Mouse (Mus musculus) megakaryocyte progenitor cell, adult 5-6 weeks (primary cell): ENCODE measurements around the gene Ccr1. TPM values are rescaled to one million over a fixed set of nuclear protein-coding genes. Genes with fewer than 3 reads are reported as not detected.
"Not testable (repeated sequence)": the region's sequence is repeated elsewhere in the genome, so short reads cannot be mapped to it uniquely, and the experiment has no call there.

Experiments
- ATAC-seq: replicated peaks from 2 replicates; pipeline ENCODE4 v1.8.0; 2016; ENCODE audit warnings: mild to moderate bottlenecking, moderate TSS enrichment, inconsistent platforms; ENCODE audit not compliant: poor library complexity
- total RNA-seq, 2 experiments: library from RNA; stranded (forward) in 1 of 2; stranded (reverse) in 1 of 2; fragments of 157-497, 149-512 nt in 1 of 2; fragments of 200-1000 nt in 1 of 2; gene quantifications; 2 replicates each; pipeline versions ENCODE4 v1.2.3 to v1.2.4; 2015 to 2017

The Ccr1 gene
- total RNA-seq, 2 experiments from 2014 or later = 3.6 to 5.1 TPM

GRCm38 (mm10) chr9:123928759-123929246 lies 39.7 kb downstream of the Ccr1 start:
- peak; percentile 21 for ATAC-seq

DNA sequence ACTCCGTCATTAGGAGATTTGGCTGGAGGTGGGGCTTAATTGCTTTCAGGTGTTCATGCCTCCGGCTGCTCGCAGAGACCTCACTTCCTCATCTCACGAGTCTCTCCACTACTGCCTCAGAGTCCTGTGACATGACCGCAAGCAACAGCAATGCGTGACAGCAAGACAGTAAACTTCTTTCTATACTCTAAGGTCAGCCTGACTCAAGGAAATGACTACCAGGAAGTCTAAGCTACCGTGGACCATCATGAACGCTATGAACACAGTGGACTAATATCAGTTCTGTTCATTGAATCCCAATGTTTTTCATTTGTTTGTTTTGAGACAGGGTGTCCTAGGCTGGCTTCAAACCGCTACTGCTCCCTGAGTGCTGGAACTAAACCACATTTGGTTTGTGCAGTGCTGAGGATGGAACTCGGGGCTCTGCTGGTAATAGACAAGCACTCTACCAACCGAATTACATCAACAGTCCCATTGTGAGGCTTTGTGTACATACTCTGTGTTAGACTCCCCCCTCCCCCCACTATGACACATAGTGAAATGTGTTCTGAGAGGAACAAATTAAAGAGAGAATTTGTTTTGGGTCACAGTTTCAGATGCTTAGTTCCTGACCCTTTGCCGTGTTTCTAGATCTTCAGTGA lies 40.3 kb downstream of the Ccr1 start:
- peak; percentile 9 for ATAC-seq

- ATAC-seq = no peak
These were observed 41.1 kb downstream of the Ccr1 start for GRCm38 (mm10) chr9:123927281-123927960.

- not testable (repeated sequence) for ATAC-seq
These were observed 42.5 kb downstream of the Ccr1 start for GRCm38 (mm10) chr9:123926041-123926440.

- ATAC-seq = peak; percentile 49
These were observed 43.2 kb downstream of the Ccr1 start for GRCm38 (mm10) chr9:123925101-123925946.

GRCm38 (mm10) chr9:123924589-123925066 lies 43.9 kb downstream of the Ccr1 start:
- peak; percentile 43 for ATAC-seq

- ATAC-seq = peak; percentile 37
These were observed 44.5 kb downstream of the Ccr1 start for GRCm38 (mm10) chr9:123924035-123924434.

GRCm38 (mm10) chr9:123923146-123923991 lies 45.1 kb downstream of the Ccr1 start:
- ATAC-seq = peak; percentile 13

Other genes with a start within 250 kb of the Ccr1 start
- not detected in 2 replicates for gene Cxcr6, start 162.2 kb downstream of the Ccr1 start, total RNA-seq (2015)
- gene Cxcr6, start 162.2 kb downstream of the Ccr1 start, total RNA-seq (2017) = 0.21 TPM in 1 of 2 replicates, not detected in the other
- 13.0 and 16.4 TPM in 2 replicates for gene Fyco1, start 116.8 kb downstream of the Ccr1 start, total RNA-seq (2015)
- gene Fyco1, start 116.8 kb downstream of the Ccr1 start, total RNA-seq (2017) = 10.9 and 14.6 TPM in 2 replicates
- gene Xcr1, start 106.7 kb downstream of the Ccr1 start, total RNA-seq (2015) = 0.10 and 0.15 TPM in 2 replicates
- gene Xcr1, start 106.7 kb downstream of the Ccr1 start, total RNA-seq (2017) = 0.37 and 0.54 TPM in 2 replicates
- 0.24 TPM in 1 of 2 replicates, not detected in the other for gene Ccr1l1, start 9.7 kb upstream of the Ccr1 start, total RNA-seq (2015)
- gene Ccr1l1, start 9.7 kb upstream of the Ccr1 start, total RNA-seq (2017) = not detected in 2 replicates
- 0.42 and 0.49 TPM in 2 replicates for gene Ccr3, start 53.3 kb upstream of the Ccr1 start, total RNA-seq (2015)
- gene Ccr3, start 53.3 kb upstream of the Ccr1 start, total RNA-seq (2017) = 0.42 and 0.57 TPM in 2 replicates
- gene Ccr2, start 133.3 kb upstream of the Ccr1 start, total RNA-seq (2015) = 75.3 and 101 TPM in 2 replicates
- 102 and 119 TPM in 2 replicates for gene Ccr2, start 133.3 kb upstream of the Ccr1 start, total RNA-seq (2017)
- gene Ccr5, start 152.9 kb upstream of the Ccr1 start, total RNA-seq (2015) = 0.39 and 3.8 TPM in 2 replicates
- gene Ccr5, start 152.9 kb upstream of the Ccr1 start, total RNA-seq (2017) = 0.54 and 0.87 TPM in 2 replicates